Mouse (Mus musculus) left cerebral cortex, adult 2 months (tissue): Measurements from ENCODE around the gene Eif5b. TPM values are rescaled to one million over a fixed set of nuclear protein-coding genes. Genes with fewer than 3 reads are reported as not detected.

Source experiments
- DNase-seq, 2 experiments: peaks; one replicate each; pipeline ENCODE4 v3.0.0; 2021 to 2022; ENCODE audit warnings: low spot score in 2 of 2, mixed read lengths in 1 of 2; ENCODE audit errors: extremely low spot score in 1 of 2
- H3K27ac ChIP-seq: fragments of 200-600 bp; 2 replicates; pipeline ENCODE4 v1.8.1; 2022
- H3K4me3 ChIP-seq: fragments of 200-600 bp; 2 replicates; pipeline ENCODE4 v1.8.1; 2022
- CTCF ChIP-seq: fragments of 200-600 bp; IDR thresholded peaks from 2 replicates; pipeline ENCODE4 v1.8.1; 2022; ENCODE audit warnings: antibody characterized with exemption, mild to moderate bottlenecking, moderate library complexity
- intact Hi-C: fragments of 180-260 bp; cut with DNase I; formaldehyde crosslinking; loops from one replicate; pipeline ENCODE4 v1.15.1; 2025
- total RNA-seq, 2 experiments: library from RNA; stranded (reverse); gene quantifications; 2 replicates each; pipeline ENCODE4 v1.2.3; 2021

Eif5b gene
- total RNA-seq, 2 experiments from 2014 or later = 37.6 to 46.2 TPM

DNA sequence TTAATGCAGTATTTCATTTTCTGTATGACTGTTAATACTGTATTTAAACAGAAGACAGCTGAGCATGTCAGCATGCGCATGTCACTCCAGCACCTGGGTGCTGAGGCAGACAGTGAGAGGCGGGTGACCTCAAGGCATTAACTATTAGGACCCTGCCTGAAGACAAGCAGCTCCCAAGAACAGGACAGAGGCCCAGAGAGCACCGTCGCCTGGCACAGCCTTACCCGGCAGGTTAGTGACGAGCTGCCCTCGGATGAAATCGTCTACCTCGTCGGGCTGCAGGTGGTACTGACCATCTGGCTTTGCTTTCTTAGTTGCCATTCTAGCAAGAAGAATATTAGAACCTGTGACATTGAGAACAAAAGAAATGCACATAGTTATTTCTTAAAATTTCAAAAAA lies 69.5 kb downstream of the Eif5b start:
- TF ChIP-seq CTCF = no peak
- Histone ChIP-seq H3K27ac (no peak overlapping the region), H3K4me3 (no peak overlapping the region)
- intact Hi-C loops = no loop called here
- DNase-seq = no peak

DNA sequence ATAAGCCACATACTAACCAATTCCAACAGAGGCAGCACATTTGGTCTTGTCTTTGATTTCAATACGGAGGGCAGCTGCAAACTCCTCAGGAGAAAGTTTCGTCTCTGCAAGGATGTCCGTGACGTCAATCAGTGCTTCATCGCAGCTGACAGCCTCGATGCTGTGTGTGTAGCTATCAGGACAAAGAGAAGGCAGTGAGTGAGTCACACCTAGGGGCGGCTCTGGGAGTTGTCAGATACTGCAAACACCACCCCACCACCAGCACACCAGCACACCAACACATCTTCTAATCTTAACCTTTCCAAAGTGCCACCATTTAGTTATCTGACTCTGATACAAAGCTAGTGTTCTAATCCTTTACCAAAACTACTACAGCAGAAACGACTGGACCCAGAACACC lies 73.5 kb downstream of the Eif5b start:
- H3K27ac ChIP-seq = no peak overlapping the region
- intact Hi-C loops = loop anchor here (5.0 kb wide), 1 partner anchor 56 kb away; the partner anchor contains the start of gene Rev1
- TF ChIP-seq CTCF = no peak
- no peak overlapping the region for H3K4me3 ChIP-seq
- peak in 1 of 2 experiments; percentile 34 for DNase-seq

DNA sequence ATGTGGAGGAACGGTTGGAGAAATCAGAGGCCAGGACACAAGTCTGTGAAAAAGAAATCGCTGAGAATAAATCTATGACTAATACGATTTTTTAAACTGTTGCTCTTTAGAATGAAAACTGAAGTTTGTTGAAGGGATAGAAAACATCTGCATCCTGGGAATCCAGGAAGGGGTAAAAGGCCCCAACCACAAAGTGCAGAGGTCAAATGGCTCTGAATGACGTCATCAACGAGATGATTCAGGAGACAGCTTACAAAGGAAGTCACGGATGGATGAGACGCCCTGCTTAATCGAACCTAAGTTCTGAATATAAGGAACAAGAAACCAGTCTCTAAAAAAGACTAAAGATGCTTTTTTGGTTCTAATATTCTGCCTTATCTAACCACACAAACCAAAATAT lies 83.5 kb downstream of the Eif5b start:
- intact Hi-C loops = no loop called here
- Histone ChIP-seq H3K27ac (no peak overlapping the region), H3K4me3 (no peak overlapping the region)
- TF ChIP-seq CTCF = no peak
- DNase-seq = no peak

DNA sequence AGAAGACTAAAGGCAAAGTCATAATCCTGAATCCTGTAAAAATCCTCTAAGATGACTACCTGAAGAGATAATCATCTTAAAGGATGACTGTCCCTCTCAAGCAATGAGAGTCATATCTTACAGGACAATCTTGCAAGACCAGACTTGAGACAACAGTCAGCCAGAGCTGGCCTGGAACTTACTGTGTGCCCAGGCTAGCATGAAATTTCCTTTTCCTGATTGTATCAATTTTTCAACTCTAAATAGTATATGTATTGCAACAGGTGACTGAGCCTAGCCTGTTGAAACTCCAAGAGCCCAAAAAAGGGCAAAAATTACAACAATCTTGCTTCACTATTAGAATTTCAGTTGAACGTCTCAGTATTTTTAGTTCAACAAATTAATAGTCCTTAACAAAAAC lies 105.4 kb downstream of the Eif5b start:
- DNase-seq = no peak
- intact Hi-C loops = no loop called here
- no peak overlapping the region for H3K27ac ChIP-seq
- TF ChIP-seq CTCF = no peak
- H3K4me3 ChIP-seq = no peak overlapping the region

DNA sequence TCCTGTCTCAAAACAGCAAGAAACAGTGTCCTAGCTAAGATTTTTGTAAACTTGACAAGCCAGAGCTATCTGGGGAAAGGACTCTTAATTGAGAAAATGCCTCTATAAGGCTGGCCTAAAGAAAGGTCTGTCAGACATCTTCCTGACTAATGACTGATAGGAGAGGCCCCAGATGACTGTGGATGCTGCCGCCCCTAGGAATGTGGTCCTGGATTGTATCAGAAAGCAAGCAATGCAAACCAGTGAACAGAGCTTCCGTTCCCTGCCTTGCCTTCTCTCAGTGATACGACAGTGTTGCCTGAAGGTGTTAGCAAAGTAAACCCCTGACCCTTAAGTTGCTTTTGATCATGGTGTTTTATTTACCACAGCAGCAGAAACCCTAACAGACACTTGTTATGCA lies 106.0 kb downstream of the Eif5b start:
- intact Hi-C loops = no loop called here
- TF ChIP-seq CTCF = no peak

More for the DNA sequence above, 106.0 kb downstream of the Eif5b start:
- DNase-seq = no peak
- Histone ChIP-seq H3K27ac (no peak overlapping the region), H3K4me3 (no peak overlapping the region)

Other genes starting within 250 kb of the Eif5b start
- gene Tsga10, start 131.6 kb upstream of the Eif5b start, total RNA-seq = 10 to 100 TPM; 20.0 to 24.0 TPM
- gene Lipt1, start 126.3 kb upstream of the Eif5b start, total RNA-seq = 10 to 100 TPM in 1 of 2 experiments, 1 to 10 TPM in 1; 9.5 to 10.9 TPM
- 10 to 100 TPM; 10.6 to 10.9 TPM for gene Mitd1, start 107.6 kb upstream of the Eif5b start, total RNA-seq
- gene Mrpl30, start 107.5 kb upstream of the Eif5b start, total RNA-seq = 100 to 1,000 TPM; 139 to 148 TPM
- not detected for gene Lyg2, start 81.5 kb upstream of the Eif5b start, total RNA-seq
- gene Lyg1, start 40.3 kb upstream of the Eif5b start, total RNA-seq = not detected
- 10 to 100 TPM; 52.7 to 65.9 TPM for gene Txndc9, start 117 bp upstream of the Eif5b start, total RNA-seq
- gene Rev1, start 131.8 kb downstream of the Eif5b start, total RNA-seq = 10 to 100 TPM; 40.0 to 46.1 TPM